Mouse (Mus musculus) myocyte (in vitro differentiated cells): ENCODE data around the gene Cort. TPM values are rescaled to one million over a fixed set of nuclear protein-coding genes. Genes with fewer than 3 reads are reported as not detected.
A peak's percentile ranks its signal among the peaks of the same experiment; 100 is the strongest.
"Not testable (repeated sequence)": the region's sequence is repeated elsewhere in the genome, so short reads cannot be mapped to it uniquely, and the experiment has no call there.

Experiments
- H3K27me3 ChIP-seq: one replicate; pipeline ENCODE4 v1.6.1; 2011; ENCODE audit not compliant: control insufficient read depth, insufficient read depth, insufficient read length
- H3K36me3 ChIP-seq: one replicate; pipeline ENCODE4 v1.6.1; 2011; ENCODE audit not compliant: control insufficient read depth, insufficient read depth
- H3K4me2 ChIP-seq: one replicate; pipeline ENCODE4 v1.6.1; 2011; ENCODE audit warnings: low read depth, control low read depth
- H3K4me3 ChIP-seq: one replicate; pipeline ENCODE4 v1.5.1; 2011; ENCODE audit warnings: mild to moderate bottlenecking, control low read depth, moderate library complexity
- H3K79me2 ChIP-seq: one replicate; pipeline ENCODE4 v1.6.1; 2011; ENCODE audit not compliant: control insufficient read depth, insufficient read depth
- H3ac ChIP-seq: one replicate; pipeline ENCODE4 v1.6.1; 2011; ENCODE audit not compliant: control insufficient read depth, insufficient read length
- CEBPB ChIP-seq: IDR thresholded peaks from 2 replicates; pipeline ENCODE4 v1.6.1; 2011; ENCODE audit warnings: mild to moderate bottlenecking, moderate library complexity; ENCODE audit not compliant: poor library complexity, insufficient read depth, severe bottlenecking
- E2F4 ChIP-seq: IDR thresholded peaks from one replicate; pipeline ENCODE4 v1.6.1; 2011; ENCODE audit warnings: mild to moderate bottlenecking, control low read depth, moderate library complexity; ENCODE audit not compliant: insufficient read depth
- MAX ChIP-seq: IDR thresholded peaks from one replicate; pipeline ENCODE4 v1.6.1; 2011; ENCODE audit warnings: low read depth, mild to moderate bottlenecking, control low read depth
- MYOD1 ChIP-seq, 3 experiments: IDR thresholded peaks; one replicate each; pipeline ENCODE4 v1.6.1; 2011; ENCODE audit warnings: control low read depth in 2 of 3, low read depth in 2 of 3, mild to moderate bottlenecking in 2 of 3, moderate library complexity in 1 of 3; ENCODE audit not compliant: insufficient read length in 2 of 3, control insufficient read depth in 1 of 3
- MYOG ChIP-seq, 3 experiments: IDR thresholded peaks; one replicate each; pipeline ENCODE4 v1.6.1; 2011; ENCODE audit warnings: control low read depth in 2 of 3, low read depth in 2 of 3, mild to moderate bottlenecking in 2 of 3; ENCODE audit not compliant: insufficient read length in 2 of 3, control insufficient read depth in 1 of 3, insufficient read depth in 1 of 3
- POLR2A ChIP-seq: IDR thresholded peaks from one replicate; pipeline ENCODE4 v1.6.1; 2011; ENCODE audit warnings: low read depth, mild to moderate bottlenecking, control low read depth, moderate library complexity; ENCODE audit not compliant: insufficient read length
- POLR2AphosphoS2 ChIP-seq: IDR thresholded peaks from one replicate; pipeline ENCODE4 v1.6.1; 2011; ENCODE audit warnings: low read depth, control low read depth; ENCODE audit not compliant: insufficient read length
- REST ChIP-seq: IDR thresholded peaks from one replicate; pipeline ENCODE4 v1.6.1; 2011; ENCODE audit warnings: mild to moderate bottlenecking, control low read depth, moderate library complexity; ENCODE audit not compliant: insufficient read depth, insufficient read length
- SRF ChIP-seq: IDR thresholded peaks from one replicate; pipeline ENCODE4 v1.6.1; 2011; ENCODE audit warnings: low read depth; ENCODE audit not compliant: control insufficient read depth, insufficient read length
- TCF12 ChIP-seq: IDR thresholded peaks from one replicate; pipeline ENCODE4 v1.6.1; 2011; ENCODE audit warnings: mild to moderate bottlenecking, control low read depth; ENCODE audit not compliant: poor library complexity, insufficient read depth, severe bottlenecking
- TCF3 ChIP-seq: IDR thresholded peaks from one replicate; pipeline ENCODE4 v1.6.1; 2011; ENCODE audit warnings: low read depth, control low read depth; ENCODE audit not compliant: insufficient read length
- USF1 ChIP-seq: IDR thresholded peaks from one replicate; pipeline ENCODE4 v1.6.1; 2011; ENCODE audit warnings: low read depth, mild to moderate bottlenecking, control low read depth, moderate library complexity
- polyA plus RNA-seq: library from polyadenylated mRNA; unstranded; fragments of >200 nt; fragmentation: generic; extraction: Trizol; gene quantifications from one replicate; pipeline ENCODE4 v1.2.1, GENCODE M21; 2012; ENCODE audit warnings: missing spikeins

Cort gene
- polyA plus RNA-seq, 1 experiment: not detected

DNA sequence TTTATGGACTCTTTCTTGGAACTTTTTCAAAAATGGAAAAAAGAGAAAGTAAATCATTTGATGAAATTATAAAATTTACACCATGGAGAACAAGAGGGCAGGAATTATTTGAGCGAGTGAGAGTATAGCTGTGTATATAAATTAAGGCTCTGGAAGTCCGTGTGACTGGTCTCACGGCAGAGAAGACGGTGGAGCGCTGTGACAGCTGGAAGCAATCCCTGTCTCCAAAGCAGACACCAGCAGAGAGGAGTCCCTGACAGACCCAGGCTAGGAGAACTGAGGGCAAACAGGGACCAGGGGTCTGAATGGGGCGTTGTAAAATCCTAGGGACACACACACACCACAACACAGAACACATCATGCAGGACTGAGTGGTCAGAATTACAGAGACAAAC lies 451 bp downstream of the Cort start:
- H3K4me2 ChIP-seq: no peak overlapping the region
- no peaks in the 10 kb centered on the region for H3K36me3 ChIP-seq
- TF ChIP-seq POLR2AphosphoS2 (no peak), TCF3 (no peak), MAX (no peak), SRF (no peak), E2F4 (no peak)
- H3K27me3 ChIP-seq: no peaks in the 10 kb centered on the region
- H3ac ChIP-seq: no peak overlapping the region
- H3K79me2 ChIP-seq: no peaks in the 10 kb centered on the region
- no peak overlapping the region for H3K4me3 ChIP-seq

- H3K27me3 ChIP-seq: no peaks in the 10 kb centered on the region
- H3K36me3 ChIP-seq: no peaks in the 10 kb centered on the region
- no peak overlapping the region for H3K4me3 ChIP-seq
- no peak overlapping the region for H3ac ChIP-seq
- H3K79me2 ChIP-seq: no peaks in the 10 kb centered on the region
- no peak for TF ChIP-seq MYOD1 (IDR thresholded peaks at IDR 0.05; ENCODE audit: control insufficient read depth in 1 of 3, insufficient read length in 2 of 3, low read depth in 2 of 3)
- no peak for TF ChIP-seq TCF12
- no peak for TF ChIP-seq E2F4
- no peak for TF ChIP-seq POLR2AphosphoS2
- no peak for TF ChIP-seq MAX
- TF ChIP-seq CEBPB: no peak
- TF ChIP-seq TCF3: no peak
- TF ChIP-seq USF1: no peak
- TF ChIP-seq MYOG (IDR thresholded peaks at IDR 0.05; ENCODE audit: control insufficient read depth in 1 of 3, insufficient read depth in 1 of 3, insufficient read length in 2 of 3, low read depth in 2 of 3): no peak
- H3K4me2 ChIP-seq: no peak overlapping the region
Measured at GRCm38 (mm10) chr4:149125341-149126114, 1.0 kb downstream of the Cort start.

DNA sequence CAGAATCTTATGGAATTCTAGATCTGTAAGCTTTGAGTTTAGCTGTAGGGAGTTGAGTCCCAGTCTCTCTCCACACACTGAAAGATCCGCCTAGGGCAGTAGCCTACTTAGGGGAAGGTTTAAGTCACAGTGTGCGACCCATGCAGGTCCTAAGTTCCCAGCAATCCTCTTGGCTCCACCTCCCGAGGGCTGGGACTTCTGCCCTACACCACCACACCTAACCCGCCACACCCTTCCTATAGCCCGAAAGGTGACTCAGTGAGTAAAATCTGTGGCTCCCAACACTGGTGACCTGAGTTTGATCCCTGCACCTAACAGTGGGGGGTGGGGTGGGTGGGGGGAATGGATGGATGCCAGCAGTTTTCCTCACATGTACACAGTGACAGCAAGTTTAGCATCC lies 3.1 kb downstream of the Cort start:
- no peaks in the 10 kb centered on the region for H3K36me3 ChIP-seq
- H3ac ChIP-seq: no peak overlapping the region
- no peak for TF ChIP-seq CEBPB
- TF ChIP-seq POLR2A: no peak
- H3K4me3 ChIP-seq: no peak overlapping the region
- H3K4me2 ChIP-seq: no peak overlapping the region
- no peaks in the 10 kb centered on the region for H3K79me2 ChIP-seq
- H3K27me3 ChIP-seq: no peaks in the 10 kb centered on the region

GRCm38 (mm10) chr4:149119978-149120562 lies 6.5 kb downstream of the Cort start:
- H3K4me3 ChIP-seq, H3K79me2 ChIP-seq, H3K36me3 ChIP-seq, H3K4me2 ChIP-seq, H3K27me3 ChIP-seq, H3ac ChIP-seq: not testable (repeated sequence)

DNA sequence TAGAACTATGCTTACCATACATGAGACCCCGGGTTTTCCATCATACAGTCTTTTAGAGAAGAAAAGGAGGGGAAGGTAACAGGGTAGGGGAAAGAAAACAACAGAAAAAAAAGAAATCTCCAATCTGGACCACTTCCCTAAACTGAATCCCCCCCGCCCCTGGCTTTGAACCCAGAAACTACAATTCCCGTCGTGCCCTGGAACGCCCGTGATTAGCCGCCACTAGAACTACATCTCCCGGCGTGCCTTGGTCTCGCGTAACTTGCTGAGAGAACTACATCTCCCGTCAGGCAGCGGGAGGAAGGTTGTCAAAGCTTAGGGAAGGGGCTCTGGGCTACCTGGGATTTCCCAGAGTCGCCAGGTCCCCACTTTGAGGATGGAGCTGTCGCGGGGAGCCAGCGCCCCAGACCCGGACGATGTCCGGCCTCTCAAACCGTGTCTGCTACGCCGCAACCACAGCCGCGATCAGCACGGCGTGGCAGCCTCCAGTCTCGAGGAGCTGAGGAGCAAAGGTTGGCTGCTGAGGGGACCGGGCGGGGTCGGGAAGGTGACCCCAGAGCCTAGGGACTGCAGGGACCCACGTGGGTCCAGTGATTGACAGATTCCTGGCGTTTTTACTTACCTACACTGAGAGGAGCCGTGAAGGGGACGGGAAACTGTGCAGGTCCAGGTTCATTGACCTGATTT lies 22.5 kb downstream of the Cort start, which contains the start of gene Dffa:
Gene Dffa (plus strand): TSS at position 272 of the 687 bp plus-strand sequence.
- Histone ChIP-seq H3K4me3 (peak within 1 kb of the TSS; percentile 39), H3K36me3 (no peaks in the 10 kb centered on the region), H3K4me2 (peak within 1 kb of the TSS; percentile 92), H3K79me2 (peaks cover 5% of the 10 kb centered on the region), H3K27me3 (no peaks in the 10 kb centered on the region), H3ac (peak within 1 kb of the TSS; percentile 24)
- peak; percentile 44 for TF ChIP-seq E2F4
- peak; percentile 47 for TF ChIP-seq SRF
- peak; percentile 56 for TF ChIP-seq POLR2AphosphoS2
- TF ChIP-seq REST: no peak
- peak; percentile 47 for TF ChIP-seq POLR2A

GRCm38 (mm10) chr4:149101456-149101855 lies 25.1 kb downstream of the Cort start:
- H3K36me3 ChIP-seq: no peaks in the 10 kb centered on the region
- no peak for TF ChIP-seq TCF3
- no peaks in the 10 kb centered on the region for H3K27me3 ChIP-seq
- peak overlapping the region; percentile 52 for H3K4me2 ChIP-seq
- no peak overlapping the region for H3K4me3 ChIP-seq
- peaks cover 28% of the 10 kb centered on the region for H3K79me2 ChIP-seq
- no peak overlapping the region for H3ac ChIP-seq

DNA sequence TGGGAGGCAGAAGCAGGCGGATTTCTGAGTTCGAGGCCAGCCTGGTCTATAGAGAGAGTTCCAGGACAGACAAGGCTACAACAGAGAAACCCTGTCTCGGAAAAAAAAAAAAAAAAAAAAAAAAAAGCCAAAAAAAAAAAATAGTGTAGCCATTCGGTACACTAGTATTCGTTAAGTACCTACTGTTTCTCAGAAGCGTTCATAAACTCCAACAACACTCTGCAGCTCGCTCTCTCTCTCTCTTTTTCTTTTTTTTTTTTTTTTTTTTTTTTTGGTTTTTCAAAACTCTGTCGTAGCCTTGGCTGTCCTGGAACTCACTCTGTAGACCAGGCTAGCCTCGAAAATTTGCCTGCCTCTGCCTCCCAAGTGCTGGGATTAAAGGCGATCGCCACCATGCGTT lies 26.1 kb downstream of the Cort start:
- not testable (repeated sequence) for H3K27me3 ChIP-seq, H3K4me2 ChIP-seq, H3ac ChIP-seq

More for the DNA sequence above, 26.1 kb downstream of the Cort start:
- not testable (repeated sequence) for H3K4me3 ChIP-seq, H3K36me3 ChIP-seq
- peaks cover 38% of the 10 kb centered on the region for H3K79me2 ChIP-seq
